Mouse (Mus musculus) gastrocnemius, postnatal 36 days (tissue): ENCODE results near the gene Zfp758. TPM values are rescaled to one million over a fixed set of nuclear protein-coding genes. Genes with fewer than 3 reads are reported as not detected.
"Not testable (repeated sequence)": the region's sequence is repeated elsewhere in the genome, so short reads cannot be mapped to it uniquely, and the experiment has no call there.

Experiments used
- DNase-seq, 2 experiments: peaks; one replicate each; pipeline ENCODE4 v3.0.0; 2022
- intact Hi-C: fragments of 180-260 bp; cut with DNase I; formaldehyde crosslinking; loops from one replicate; pipeline ENCODE4 v1.15.1; 2025
- long read RNA-seq, 2 experiments: library from polyadenylated mRNA; stranded (forward); transcript quantifications; one replicate each; pipeline ENCODE4 v2.0.0; 2021
- total RNA-seq, 2 experiments: library from RNA; stranded (reverse); gene quantifications; 2 replicates each; pipeline ENCODE4 v1.2.3; 2021

Gene Zfp758
- total RNA-seq: 1 to 10 TPM; 5.0 to 6.6 TPM
- long read RNA-seq, experiment 1: 0 reads
- long read RNA-seq, experiment 2, partial matches to known transcripts: 1 of 2 reads
- long read RNA-seq, experiment 2, other reads (novel, unspliced or antisense): 0 of 2 reads

- DNase-seq: peak; percentile 10 to 65
- intact Hi-C loops: not testable (repeated sequence)
Observed at GRCm38 (mm10) chr17:22361101-22361781, at the start of gene Zfp758, which contains the start of gene Zfp944. Gene Zfp758, plus strand, starts transcription at chr17:22361453. Gene Zfp944, minus strand, starts transcription at chr17:22361400.

- intact Hi-C loops, DNase-seq: not testable (repeated sequence)
Observed at GRCm38 (mm10) chr17:22314219-22314618, 47.0 kb upstream of the Zfp758 start.

GRCm38 (mm10) chr17:22314730-22315226 is 46.5 kb upstream of the Zfp758 start, which contains the start of gene CT030661.1:
Gene CT030661.1, minus strand, starts transcription at chr17:22314837.
- intact Hi-C loops: not testable (repeated sequence)
- peak; percentile 61 to 84 for DNase-seq

- DNase-seq, intact Hi-C loops: not testable (repeated sequence)
Observed at GRCm38 (mm10) chr17:22315247-22315646, 46.0 kb upstream of the Zfp758 start.

- DNase-seq: no peak
- intact Hi-C loops: loop anchor here (10.0 kb wide), 1 partner anchor 48 kb away; no protein-coding TSS in a partner anchor
Observed at GRCm38 (mm10) chr17:22352794-22353193, 8.5 kb upstream of the Zfp758 start.

- no peak for DNase-seq
Observed at GRCm38 (mm10) chr17:22360572-22360971, 681 bp upstream of the Zfp758 start.

GRCm38 (mm10) chr17:22363895-22364294 is 2.6 kb downstream of the Zfp758 start:
- intact Hi-C loops: no loop called here
- no peak for DNase-seq

More at GRCm38 (mm10) chr17:22360572-22360971, 681 bp upstream of the Zfp758 start:
- intact Hi-C loops: no loop called here

GRCm38 (mm10) chr17:22410756-22411155 is 49.5 kb downstream of the Zfp758 start:
- intact Hi-C loops: no loop called here
- no peak for DNase-seq

- intact Hi-C loops: loop anchor here (2.0 kb wide), 1 partner anchor 67 kb away; no protein-coding TSS in a partner anchor
- peak; percentile 24 to 49 for DNase-seq
Observed at GRCm38 (mm10) chr17:22417510-22417909, 56.3 kb downstream of the Zfp758 start.

GRCm38 (mm10) chr17:22423952-22424617 is 62.8 kb downstream of the Zfp758 start, which contains the start of gene Zfp946:
Gene Zfp946, plus strand, starts transcription at chr17:22424222.
- intact Hi-C loops: no loop called here
- DNase-seq: peak; percentile 73 to 78

- intact Hi-C loops: no loop called here
- DNase-seq: no peak
Observed at GRCm38 (mm10) chr17:22424636-22425354, 63.5 kb downstream of the Zfp758 start.

Other genes with a start within 250 kb of the Zfp758 start
- under 1 TPM; 0.42 to 0.82 TPM for gene Zfp947, start 195.3 kb upstream of the Zfp758 start, total RNA-seq
- 1 to 10 TPM; 1.3 to 1.8 TPM for gene Zfp994, start 135.8 kb upstream of the Zfp758 start, total RNA-seq
- gene CT030661.1, start 46.6 kb upstream of the Zfp758 start, total RNA-seq: 1 to 10 TPM; 6.2 to 7.5 TPM
- gene Zfp944, start 53 bp upstream of the Zfp758 start, total RNA-seq: 1 to 10 TPM; 4.3 to 4.5 TPM
- gene Zfp946, start 62.8 kb downstream of the Zfp758 start, total RNA-seq: 1 to 10 TPM; 3.9 to 5.4 TPM
- gene Vmn2r111, start 212.0 kb downstream of the Zfp758 start, total RNA-seq: not detected
- gene Vmn2r112, start 239.5 kb downstream of the Zfp758 start, total RNA-seq: not detected